Mouse (Mus musculus) heart, postnatal 25 days (tissue): ENCODE measurements around the gene Nexn. TPM values are rescaled to one million over a fixed set of nuclear protein-coding genes. Genes with fewer than 3 reads are reported as not detected.

Experiments
- DNase-seq: peaks from one replicate; pipeline ENCODE4 v3.0.0; 2022; ENCODE audit warnings: low spot score
- intact Hi-C: fragments of 180-260 bp; cut with DNase I; formaldehyde crosslinking; loops from one replicate; pipeline ENCODE4 v1.15.1; 2025
- total RNA-seq, 2 experiments: library from RNA; stranded (reverse); gene quantifications; 2 replicates each; pipeline ENCODE4 v1.2.3; 2021

The Nexn gene
- total RNA-seq, 2 experiments from 2014 or later, result 324 to 334 TPM

- intact Hi-C loops, result no loop called here
- no peak for DNase-seq
These were observed 20.8 kb downstream of the Nexn start for GRCm38 (mm10) chr3:152245273-152245910.

- intact Hi-C loops, result no loop called here
These were observed 22.8 kb downstream of the Nexn start for GRCm38 (mm10) chr3:152243304-152243703.

GRCm38 (mm10) chr3:152241098-152241497, 25.1 kb downstream of the Nexn start:
- intact Hi-C loops, result no loop called here
- DNase-seq, result no peak

More at GRCm38 (mm10) chr3:152243304-152243703, 22.8 kb downstream of the Nexn start:
- DNase-seq, result no peak

GRCm38 (mm10) chr3:152239592-152239991, 26.6 kb downstream of the Nexn start:
- no peak for DNase-seq
- intact Hi-C loops, result no loop called here

GRCm38 (mm10) chr3:152238836-152239235, 27.3 kb downstream of the Nexn start:
- DNase-seq, result no peak
- intact Hi-C loops, result no loop called here

GRCm38 (mm10) chr3:152235805-152236204, 30.3 kb downstream of the Nexn start:
- intact Hi-C loops, result loop anchor here (2.0 kb wide), 1 partner anchor 17 kb away; no protein-coding TSS in a partner anchor
- DNase-seq, result no peak

GRCm38 (mm10) chr3:152235238-152235637, 30.9 kb downstream of the Nexn start:
- intact Hi-C loops, result loop anchor here (2.0 kb wide), 1 partner anchor 16 kb away; no protein-coding TSS in a partner anchor
- no peak for DNase-seq

- no peak for DNase-seq
- intact Hi-C loops, result no loop called here
These were observed 34.6 kb downstream of the Nexn start for GRCm38 (mm10) chr3:152231333-152232100.

GRCm38 (mm10) chr3:152229271-152229670, 36.9 kb downstream of the Nexn start:
- DNase-seq, result no peak
- intact Hi-C loops, result no loop called here

- intact Hi-C loops, result no loop called here
These were observed 37.3 kb downstream of the Nexn start for GRCm38 (mm10) chr3:152228843-152229242.

GRCm38 (mm10) chr3:152225906-152226305, 40.2 kb downstream of the Nexn start:
- no peak for DNase-seq
- intact Hi-C loops, result no loop called here

More at GRCm38 (mm10) chr3:152228843-152229242, 37.3 kb downstream of the Nexn start:
- DNase-seq, result no peak

- intact Hi-C loops, result no loop called here
- no peak for DNase-seq
These were observed 41.2 kb downstream of the Nexn start for GRCm38 (mm10) chr3:152224918-152225317.

GRCm38 (mm10) chr3:152213416-152213815, 52.7 kb downstream of the Nexn start:
- DNase-seq, result no peak
- intact Hi-C loops, result no loop called here

GRCm38 (mm10) chr3:152211731-152212279, 54.3 kb downstream of the Nexn start:
- no peak for DNase-seq
- intact Hi-C loops, result loop anchor here (2.0 kb wide), 1 partner anchor 101 kb away; no protein-coding TSS in a partner anchor

GRCm38 (mm10) chr3:152210728-152211391, 55.3 kb downstream of the Nexn start:
- DNase-seq, result peak; percentile 38
- intact Hi-C loops, result loop anchor here (1.0 to 2.0 kb wide), 2 partner anchors 18 to 100 kb away; no protein-coding TSS in a partner anchor

- intact Hi-C loops, result loop anchor here (1.0 to 2.0 kb wide), 2 partner anchors 17 to 99 kb away; no protein-coding TSS in a partner anchor
- peak; percentile 99 for DNase-seq
These were observed 56.0 kb downstream of the Nexn start, which contains the start of the genes Dnajb4 and Fubp1 for GRCm38 (mm10) chr3:152209967-152210634. TSS of gene Dnajb4 (minus strand) at chr3:152210302. TSS of gene Fubp1 (plus strand) at chr3:152210422.

GRCm38 (mm10) chr3:152209177-152209966, 56.8 kb downstream of the Nexn start:
- intact Hi-C loops, result no loop called here
- peak; percentile 11 for DNase-seq

GRCm38 (mm10) chr3:152208096-152208885, 57.9 kb downstream of the Nexn start:
- intact Hi-C loops, result no loop called here
- no peak for DNase-seq
